Mouse (Mus musculus) testis, postnatal 10 days (tissue): ENCODE measurements at regions not wholly inside any gene's neighbourhood (a gene's known extent, or its start where the extent isn't known, plus 50 kb on each side); places are given as distances from the start of the nearest gene placed in this dataset.

Experiments used
- DNase-seq: peaks from one replicate; pipeline ENCODE4 v3.0.0; 2021; ENCODE audit warnings: low spot score

DNA sequence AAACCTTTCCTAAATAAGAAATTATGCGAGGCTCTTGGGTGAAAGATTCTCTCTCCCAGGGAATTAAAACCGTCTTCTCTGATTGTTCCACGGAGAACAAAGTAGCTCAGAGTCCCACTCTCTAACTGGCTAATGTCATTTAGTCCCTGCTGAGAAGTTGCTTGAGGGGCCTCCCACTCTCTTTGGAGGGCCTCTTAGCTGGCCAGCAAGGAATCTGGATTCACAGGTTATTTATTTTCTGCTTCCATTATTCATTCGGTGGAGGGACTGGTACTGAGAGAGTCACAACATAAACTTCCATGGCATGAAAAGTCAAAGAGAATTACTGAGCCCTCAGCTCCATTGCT lies 210.8 kb downstream of the Mex3b start:
- DNase-seq: no peak

- no peak for DNase-seq
These were observed 211.6 kb downstream of the Mex3b start for GRCm38 (mm10) chr7:83078695-83079094.

- no peak for DNase-seq
These were observed 212.7 kb downstream of the Mex3b start for GRCm38 (mm10) chr7:83079842-83080241.

- peak; percentile 51 for DNase-seq
These were observed 217.5 kb downstream of the Mex3b start for GRCm38 (mm10) chr7:83084496-83085082.

GRCm38 (mm10) chr7:83085547-83086158 lies 218.5 kb downstream of the Mex3b start:
- DNase-seq: no peak

GRCm38 (mm10) chr7:83087408-83087807 lies 220.3 kb downstream of the Mex3b start:
- DNase-seq: no peak

DNA sequence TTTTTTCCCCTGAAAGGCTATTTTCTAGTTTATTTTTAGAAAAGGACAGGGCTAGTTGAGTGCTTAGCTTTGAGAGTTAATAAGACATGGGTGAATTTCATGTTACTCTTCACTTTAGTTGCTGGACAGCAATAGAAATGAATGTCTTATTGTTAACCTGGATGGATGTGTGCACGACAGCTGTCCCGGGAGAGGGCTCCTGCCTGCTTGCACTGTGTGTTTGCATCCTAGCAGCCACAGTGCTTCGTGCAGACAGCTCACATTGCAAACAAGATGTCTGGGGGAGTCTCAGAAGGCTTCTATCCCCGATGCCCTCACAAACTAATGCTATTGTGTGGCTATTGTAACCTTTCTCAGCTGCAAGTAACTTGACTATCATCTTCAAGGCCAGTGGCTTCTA lies 221.0 kb downstream of the Mex3b start:
- DNase-seq: no peak

- peak; percentile 51 for DNase-seq
These were observed 222.3 kb downstream of the Mex3b start for GRCm38 (mm10) chr7:83089330-83089982.

- no peak for DNase-seq
These were observed 226.8 kb downstream of the Mex3b start for GRCm38 (mm10) chr7:83093923-83094355.

GRCm38 (mm10) chr7:83094899-83095298 lies 227.8 kb downstream of the Mex3b start:
- DNase-seq: no peak

DNA sequence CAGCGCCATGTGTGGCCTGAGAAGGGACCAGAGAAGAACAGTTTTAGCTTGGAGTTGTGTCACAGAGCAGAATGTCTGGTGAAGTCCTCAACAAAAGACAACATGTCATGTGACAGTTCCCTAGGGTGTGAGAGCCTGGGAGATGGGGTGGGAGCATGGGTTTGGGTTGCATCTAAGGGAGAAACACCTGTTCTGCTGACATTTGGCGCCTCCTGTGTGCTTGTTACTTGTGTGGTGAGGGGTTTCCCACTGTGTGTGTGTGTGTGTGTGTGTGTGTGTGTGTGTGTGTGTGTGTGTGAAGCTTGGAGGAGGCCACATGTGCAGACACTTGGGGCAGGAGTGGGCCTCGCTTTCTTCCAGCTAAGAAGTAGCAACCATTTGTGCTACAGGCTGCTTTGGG lies 228.5 kb downstream of the Mex3b start:
- no peak for DNase-seq

GRCm38 (mm10) chr7:83104426-83104825 lies 237.3 kb downstream of the Mex3b start:
- DNase-seq: no peak

GRCm38 (mm10) chr7:83105672-83106071 lies 238.5 kb downstream of the Mex3b start:
- no peak for DNase-seq

DNA sequence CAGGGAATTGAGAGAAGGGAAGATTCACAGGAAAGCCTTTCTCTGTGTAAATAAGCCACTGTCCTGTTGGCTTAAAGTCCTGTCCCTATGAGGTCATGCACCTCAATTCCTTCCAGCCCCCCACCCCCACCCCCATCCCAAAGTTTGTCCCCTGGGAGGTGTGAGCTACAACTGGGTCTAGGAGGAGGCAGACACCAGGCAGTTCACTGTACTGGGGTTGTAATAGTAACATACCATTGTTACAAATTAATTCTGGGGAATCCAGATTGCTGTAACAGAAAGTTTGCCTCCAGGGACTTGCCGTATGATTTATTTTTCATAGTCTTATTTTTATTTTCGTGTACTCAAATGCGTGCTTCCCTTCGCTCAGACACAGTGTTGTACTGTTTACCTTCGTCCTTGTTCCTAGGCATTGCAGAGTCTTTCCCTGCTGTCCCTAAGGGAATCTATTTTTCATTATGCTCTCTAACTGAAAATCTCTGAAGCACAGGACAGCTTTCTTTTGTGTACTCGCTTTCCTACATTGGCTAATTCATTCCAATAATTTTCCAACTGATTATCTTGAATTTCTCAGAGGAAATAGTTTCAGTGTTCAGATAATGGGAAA lies 244.2 kb downstream of the Mex3b start:
- DNase-seq: no peak

DNA sequence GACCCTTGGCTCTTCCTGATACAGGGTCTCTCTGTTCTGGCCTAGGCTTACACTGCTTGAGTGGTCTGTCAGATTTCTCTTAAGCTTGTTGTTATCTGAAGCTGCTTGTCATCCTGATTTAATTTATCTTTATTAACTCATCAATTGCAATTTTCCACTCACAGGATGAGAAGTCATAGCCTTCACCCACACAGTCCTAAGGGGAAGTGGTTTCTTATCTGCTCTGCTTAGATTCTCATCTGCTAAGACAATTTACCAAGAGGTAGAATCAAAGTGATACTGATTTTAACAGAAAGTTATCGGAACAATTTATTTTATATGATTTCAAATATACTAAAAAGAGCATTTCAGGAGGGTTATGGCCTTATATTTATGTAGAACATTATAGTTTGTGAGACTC lies 249.4 kb downstream of the Mex3b start:
- no peak for DNase-seq

- no peak for DNase-seq
These were observed 249.9 kb downstream of the Mex3b start for GRCm38 (mm10) chr7:83117065-83117464.

- no peak for DNase-seq
These were observed 259.1 kb downstream of the Mex3b start for GRCm38 (mm10) chr7:83126196-83126595.

GRCm38 (mm10) chr7:83140216-83140615 lies 273.1 kb downstream of the Mex3b start:
- no peak for DNase-seq

DNA sequence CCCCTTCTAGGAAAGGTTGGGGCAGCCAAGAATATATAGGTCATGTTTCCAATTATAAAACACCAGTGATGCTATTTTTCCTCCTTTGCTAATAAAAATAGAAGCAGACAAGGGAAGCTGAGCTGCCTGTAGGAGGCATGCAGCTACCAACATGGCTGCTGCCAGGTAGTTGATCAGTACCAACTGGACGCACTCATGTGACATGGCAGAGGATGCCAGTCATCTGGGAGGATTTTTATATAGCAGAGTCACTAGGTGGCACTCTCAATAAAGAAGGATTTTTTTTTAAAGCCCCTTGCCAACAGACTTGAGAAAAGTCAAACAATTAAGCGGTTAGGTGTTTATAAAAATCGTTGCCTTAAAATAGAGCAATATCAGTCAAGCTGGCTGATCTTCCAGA lies 273.5 kb downstream of the Mex3b start:
- DNase-seq: no peak

DNA sequence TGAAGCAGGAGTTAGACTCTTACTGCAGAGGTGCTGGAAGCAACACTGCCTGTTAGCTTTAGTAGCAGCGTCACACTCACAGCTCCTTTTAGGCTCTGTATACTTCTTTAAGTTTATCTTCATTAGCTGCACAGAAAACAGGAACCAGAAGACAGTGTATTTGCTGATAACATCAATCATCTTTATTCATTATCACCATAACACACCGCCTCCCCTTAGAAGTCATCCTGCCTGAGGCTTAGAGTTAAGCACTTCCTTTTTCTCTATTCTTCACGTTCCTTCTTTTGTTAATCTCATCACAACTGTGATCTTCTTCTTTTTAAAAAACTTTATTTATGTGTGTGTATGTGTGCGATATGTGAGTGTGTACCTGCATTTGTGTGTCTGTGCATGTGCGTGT lies 276.9 kb downstream of the Mex3b start:
- DNase-seq: no peak

DNA sequence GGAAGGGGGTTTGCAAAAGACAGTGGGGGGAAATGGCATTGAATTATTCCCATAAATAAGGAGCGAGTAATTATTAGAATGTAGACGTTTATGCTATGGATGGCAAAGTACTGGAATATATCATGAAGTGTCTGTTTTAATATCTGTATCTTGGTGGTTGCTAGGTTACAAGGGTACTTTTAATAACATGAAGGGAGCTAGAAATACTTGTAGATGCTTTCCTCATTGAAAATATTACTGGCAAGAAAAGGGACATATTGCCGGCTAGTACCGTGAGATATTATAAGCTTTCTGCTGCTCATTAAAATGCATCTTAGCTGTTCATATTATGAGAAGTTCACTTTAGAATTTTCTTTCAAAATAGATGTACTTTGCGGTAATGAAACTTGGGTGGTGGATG lies 278.4 kb downstream of the Mex3b start:
- DNase-seq: no peak

GRCm38 (mm10) chr7:83161226-83161625 lies 294.1 kb downstream of the Mex3b start:
- no peak for DNase-seq

DNA sequence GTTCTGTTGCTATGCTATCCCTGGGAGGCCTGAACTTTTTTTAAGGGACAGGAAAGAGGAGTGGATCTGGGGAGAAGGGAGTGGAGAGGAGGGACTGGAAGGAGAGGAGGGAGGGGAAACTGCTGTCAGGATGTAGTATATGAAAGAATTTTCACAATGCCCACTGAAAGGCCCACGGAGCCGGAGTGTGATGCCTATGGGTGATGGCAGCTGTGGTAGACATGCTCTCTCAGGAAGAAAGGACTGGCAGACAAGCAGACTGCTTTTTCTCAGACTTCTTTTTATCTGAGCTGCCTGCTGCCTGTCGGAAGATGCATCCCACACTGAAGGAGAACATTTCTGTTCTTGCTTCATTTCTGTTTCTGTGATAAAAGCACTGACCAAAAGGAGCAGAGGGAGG lies 295.7 kb downstream of the Mex3b start:
- DNase-seq: no peak
